Mouse (Mus musculus): ENCODE measurements around the gene Cacng5.

Gene Cacng5

DNA sequence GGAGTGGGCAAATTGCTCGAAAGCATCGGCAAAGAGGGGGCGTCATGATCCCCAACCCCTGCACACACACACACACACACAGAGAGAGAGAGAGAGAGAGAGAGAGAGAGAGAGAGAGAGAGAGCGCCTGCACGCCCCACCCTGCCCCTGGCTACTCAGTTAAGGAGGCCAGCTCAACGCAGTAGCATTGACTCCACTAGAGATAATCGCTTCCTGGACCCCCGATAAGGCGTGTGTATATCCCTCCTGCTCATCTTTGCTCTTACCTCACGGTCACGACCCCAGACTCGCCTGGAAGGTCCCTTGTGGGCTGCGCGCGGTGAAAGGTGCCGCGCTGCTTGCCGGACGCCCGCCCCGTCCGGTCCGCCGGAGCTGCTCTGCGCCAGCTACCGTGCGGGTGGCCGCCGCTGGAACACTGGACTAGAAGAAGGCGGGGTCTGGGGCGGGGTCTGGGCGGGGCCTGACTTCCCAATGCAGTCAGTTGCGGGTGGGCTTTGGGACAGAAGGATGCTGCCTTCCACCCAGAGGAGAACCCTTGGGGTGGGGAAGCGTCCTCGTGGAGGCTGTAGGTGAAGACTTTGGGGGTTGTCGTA, at the start of gene Cacng5:
Gene Cacng5, minus strand, starts transcription at position 422 of the 593 bp plus-strand sequence.
- in situ Hi-C loops (cut with MseI, MboI), result no loop called here

DNA sequence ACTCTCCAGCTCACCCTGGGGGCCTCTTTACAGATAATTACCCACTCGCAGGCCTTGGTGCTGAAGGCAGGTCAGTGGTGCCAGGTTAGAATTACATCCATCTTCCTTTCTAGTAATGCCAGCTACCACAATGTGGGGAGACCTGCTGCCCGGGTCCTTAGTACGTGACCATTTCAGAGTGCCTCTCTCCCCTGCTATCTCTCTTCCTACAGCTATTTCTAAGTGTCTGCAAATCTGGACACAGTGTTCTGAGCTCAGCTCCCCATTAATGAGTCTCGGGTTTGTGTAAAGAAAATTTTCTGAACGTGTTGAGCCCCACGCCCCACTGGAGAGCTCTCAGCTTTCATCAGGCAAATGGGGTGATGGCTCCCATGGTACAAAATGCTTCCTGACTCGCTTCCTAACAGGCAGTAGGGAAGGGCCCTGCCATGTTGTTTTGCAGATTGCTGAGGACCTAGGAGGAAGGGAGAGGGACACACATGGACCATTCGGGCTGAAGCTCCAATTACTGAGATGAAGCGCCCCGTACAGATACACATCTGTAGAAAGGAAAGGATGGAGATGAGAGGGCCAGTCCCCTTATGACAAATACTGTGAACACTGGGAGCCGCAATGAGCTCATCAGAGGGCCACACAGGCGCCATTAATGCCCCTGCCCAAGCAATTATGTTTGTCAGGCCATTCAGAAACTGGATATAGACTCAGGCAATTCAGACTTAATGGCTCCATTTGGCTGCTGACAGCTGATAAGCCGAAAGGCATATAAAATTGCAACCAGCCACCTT, 42.9 kb upstream of the Cacng5 start:
- in situ Hi-C loops (cut with MseI, MboI), result no loop called here

DNA sequence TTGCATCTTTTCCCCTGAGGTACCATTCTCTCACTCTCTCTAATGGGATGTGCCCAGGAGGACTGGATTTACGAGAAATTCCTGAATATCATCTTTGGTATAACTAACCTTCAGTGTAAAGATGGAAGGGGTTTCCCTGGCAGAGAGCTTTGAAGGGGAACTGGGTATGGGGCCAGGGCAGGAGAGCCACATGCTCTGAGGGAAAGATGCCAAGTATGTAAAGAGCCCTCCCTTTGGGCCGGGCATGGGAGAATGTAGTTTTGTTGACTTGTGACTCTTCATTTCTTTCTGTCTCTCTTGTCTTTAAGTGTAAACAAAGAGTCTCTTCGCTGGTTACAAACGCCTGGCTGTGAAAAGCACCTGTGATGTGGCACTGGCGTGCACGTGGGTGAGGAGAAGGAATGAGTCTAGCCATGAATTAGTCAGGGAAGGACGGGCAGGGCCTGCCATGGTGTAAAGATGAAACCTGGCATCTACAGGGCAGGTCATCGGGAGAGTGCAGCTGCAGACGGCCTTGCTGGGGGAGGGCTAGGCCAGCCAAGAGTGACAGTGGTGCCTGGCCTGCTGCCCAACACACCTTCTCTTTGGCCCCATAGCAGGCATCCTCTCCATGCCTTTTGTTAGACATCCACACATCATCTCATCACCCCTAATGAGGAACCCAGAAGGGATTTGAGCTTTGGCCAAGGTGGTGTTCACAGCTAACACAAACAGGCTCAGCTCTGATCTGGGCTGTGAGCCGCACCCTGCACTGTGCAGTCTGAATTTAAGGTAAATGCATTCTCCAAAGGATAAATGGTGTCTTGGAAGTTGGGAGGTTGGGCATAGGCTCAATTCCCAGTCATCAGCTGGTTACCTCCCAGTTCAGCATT, 40.6 kb upstream of the Cacng5 start:
- in situ Hi-C loops (cut with MseI, MboI), result no loop called here

DNA sequence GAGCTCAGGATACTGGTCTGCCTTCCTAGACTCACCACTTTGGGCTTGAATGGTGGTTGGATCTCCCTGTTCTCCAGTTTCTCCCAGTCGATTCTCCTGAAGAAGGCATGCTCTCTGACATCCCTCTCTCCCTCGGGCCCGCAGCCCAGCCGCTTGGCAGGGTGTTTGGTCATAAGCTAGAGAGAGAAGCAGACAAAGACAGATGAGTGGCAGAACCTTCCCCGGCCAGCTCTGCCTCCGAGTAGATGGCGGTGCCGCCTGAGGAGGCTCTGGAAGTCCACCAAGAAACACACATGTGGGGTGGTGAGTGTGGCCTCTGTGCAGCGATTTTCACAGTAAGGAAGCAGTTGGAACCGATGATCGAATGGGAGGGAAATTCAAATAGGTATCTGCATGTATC, 36.6 kb upstream of the Cacng5 start:
- in situ Hi-C loops (cut with MseI, MboI), result no loop called here

DNA sequence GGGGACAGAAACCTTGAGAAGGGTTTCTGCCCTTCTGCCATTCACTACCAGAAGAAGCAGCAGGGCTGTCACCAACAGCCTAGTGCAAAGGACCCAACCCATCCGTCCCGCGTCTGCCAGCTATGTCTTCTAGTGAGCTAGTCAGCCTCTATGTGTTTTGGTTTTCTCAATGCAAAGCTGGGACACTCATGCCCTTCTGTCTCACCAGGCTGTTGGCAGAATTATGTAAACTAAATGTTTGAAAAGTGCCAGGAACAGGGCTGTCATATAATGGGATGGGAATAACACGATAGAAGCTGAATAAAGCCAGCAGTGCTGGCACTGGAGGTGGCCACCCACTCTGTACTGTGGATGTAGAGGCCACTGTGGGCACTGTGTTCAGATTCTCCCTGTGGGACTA, 35.8 kb upstream of the Cacng5 start:
- in situ Hi-C loops (cut with MseI, MboI), result no loop called here

DNA sequence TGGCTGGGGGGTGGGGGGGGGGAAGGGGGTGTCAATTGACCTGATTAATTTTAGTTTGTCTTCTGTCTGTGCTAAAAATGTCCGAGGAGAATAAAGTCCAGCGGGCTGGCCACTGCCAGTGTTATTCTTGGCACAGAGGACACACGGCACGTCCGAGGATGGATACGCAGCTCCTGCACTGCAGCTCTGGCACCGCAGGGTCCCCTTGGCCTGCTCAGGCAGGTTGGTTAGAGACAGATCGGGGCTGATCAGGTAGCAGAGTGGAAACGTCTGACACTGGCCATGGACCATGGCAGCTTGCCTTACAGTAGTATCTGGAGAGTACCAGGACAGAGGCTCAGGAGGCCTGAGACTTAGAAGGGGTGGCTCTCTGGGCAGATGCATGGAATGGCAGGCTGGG, 35.4 kb upstream of the Cacng5 start:
- in situ Hi-C loops (cut with MseI, MboI), result no loop called here

DNA sequence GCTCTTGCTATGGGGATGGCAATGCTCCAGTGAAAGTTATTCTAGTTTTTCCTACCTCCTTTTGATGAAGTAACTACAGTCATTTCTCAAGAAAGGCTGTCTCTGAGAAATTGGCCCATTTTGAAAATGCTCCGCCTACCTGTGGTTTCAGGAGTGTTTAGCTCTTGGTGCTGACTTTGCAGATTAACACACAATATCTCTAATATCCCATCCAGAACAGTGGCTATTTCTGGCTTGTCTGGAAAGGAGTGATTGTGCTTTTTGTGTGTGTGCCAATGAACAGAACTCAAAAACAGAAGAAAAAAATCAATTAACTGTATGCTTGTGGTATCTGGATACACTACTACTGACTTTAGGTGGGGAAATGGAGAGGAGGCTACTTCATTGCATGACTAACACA, 33.1 kb upstream of the Cacng5 start:
- in situ Hi-C loops (cut with MseI, MboI), result no loop called here

DNA sequence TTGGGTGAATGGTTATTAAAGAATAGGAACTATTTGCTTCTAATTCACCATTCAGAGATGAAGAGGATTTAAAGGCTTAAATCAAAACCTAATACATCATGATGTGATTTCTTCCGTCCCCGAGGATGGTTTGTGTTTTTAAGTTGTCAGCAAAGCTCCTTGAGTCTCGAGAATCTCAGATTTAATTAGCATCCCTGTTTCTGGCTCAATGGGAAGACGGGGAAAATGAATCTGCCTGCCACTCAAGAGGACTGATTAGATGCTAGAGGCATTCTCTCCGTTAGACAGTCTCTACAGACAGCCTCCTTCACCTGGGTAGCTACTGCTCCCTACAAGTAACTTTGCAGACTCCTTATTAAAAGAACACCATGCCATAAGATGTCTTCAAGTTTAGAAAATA, 32.0 kb upstream of the Cacng5 start:
- in situ Hi-C loops (cut with MseI, MboI), result no loop called here

DNA sequence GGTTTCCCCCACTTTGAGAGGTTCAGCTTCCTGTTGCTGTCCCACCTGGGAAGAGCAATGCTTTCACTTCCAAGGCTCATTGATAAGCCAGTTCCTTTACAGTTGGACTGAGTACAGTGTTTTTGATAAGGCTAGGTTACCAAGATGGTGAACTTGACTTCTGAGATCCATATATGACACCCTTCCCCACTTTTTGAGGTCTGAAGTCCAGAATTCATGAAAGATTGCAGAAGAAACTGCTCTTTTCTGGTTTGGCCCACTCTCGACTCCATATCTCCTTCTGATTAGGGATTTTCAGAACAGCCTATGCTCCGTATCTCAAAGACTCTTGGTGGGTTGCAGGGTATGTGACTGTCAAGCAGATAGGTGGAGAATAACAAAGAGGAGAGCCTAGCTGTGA, 22.1 kb upstream of the Cacng5 start:
- in situ Hi-C loops (cut with MseI, MboI), result no loop called here

DNA sequence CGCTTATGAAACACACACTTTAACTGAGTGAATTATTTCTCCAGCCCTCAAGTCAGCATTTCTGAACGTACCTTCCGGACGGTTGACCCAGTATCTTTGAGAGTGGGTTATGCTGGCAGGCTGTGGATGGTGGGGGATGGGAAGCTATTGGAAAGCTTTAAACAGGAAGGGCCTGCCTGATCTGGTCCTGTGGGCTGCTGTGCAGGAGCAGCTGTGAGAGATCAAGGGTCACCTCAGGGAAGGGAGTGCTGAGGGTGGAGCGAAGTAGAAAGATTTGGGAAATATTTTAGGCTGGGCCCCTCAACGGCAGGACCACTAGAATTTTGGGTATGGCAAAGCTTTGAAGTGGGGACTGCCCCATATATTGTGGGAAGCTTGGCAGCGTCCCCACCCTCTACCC, 16.9 kb upstream of the Cacng5 start:
- in situ Hi-C loops (cut with MseI, MboI), result no loop called here

DNA sequence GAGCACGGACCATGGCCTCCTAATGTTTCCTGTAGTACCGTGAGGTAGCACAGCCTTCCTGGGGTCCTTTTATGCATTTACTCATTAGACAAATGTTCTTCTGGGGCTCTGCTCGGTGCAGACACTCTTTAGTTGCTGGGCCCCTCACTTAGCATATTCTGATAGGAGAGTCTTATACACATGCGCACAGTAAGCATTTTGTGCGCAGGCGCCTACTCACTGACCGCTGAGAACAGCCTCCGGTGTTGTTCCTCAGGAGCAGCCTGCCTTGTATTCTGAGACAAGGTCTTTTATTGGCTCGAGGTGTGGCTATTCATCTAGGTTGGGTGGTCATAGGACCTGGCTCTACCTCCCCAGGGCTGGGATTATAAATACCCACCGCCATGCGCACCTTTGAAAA, 16.4 kb upstream of the Cacng5 start:
- in situ Hi-C loops (cut with MseI, MboI), result no loop called here

DNA sequence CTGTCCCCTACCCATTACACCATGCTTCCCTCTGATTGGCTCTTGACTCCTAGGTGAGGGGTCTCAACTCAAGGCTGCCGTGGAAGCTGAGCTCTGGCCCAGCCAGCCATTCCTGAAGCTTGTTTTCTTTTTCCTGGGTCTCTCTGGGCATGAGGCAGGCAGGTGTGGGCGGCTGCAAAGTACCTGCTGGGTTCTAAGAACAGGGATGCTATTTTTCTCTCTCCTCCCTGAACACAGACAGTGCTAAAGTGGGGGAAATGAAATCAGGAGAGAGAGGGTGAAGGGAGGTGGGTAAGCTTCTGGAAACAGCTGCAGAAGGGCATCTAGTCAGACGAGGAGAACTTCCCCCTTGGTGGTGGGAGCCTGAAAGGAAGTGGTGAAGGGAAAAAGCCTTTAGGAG, 14.9 kb upstream of the Cacng5 start:
- in situ Hi-C loops (cut with MseI, MboI), result no loop called here

DNA sequence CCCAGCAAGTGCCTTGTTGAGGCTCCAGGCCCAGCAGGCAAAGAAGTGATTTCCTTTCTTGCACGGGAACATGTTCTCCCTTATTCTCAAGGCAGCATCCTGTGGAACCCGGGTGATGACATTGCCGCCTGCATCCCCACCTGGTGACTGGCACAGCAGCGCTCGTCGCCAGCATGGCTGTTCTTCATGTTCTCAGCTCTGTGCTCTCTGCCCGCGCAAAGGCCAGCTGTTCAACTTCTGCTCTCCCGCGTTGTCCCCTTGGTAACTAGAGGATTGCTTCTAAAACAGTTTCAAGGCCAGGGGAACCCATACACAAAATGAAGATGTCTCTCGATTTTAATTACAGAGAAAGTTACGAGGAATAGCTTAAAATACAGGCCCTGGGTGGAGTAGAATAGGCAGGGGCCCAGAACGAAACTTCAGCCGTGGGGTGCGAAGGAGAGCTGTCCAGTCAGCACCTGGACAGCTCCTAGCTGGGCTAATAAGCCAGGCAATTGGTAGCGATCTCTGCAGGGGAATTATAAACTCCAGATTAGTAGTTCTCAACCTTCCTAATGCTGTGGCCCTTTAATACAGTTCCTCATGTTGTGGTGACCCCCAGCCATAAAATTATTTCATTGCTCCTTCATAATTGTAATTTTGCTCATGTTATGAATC, 5.1 kb upstream of the Cacng5 start:
- in situ Hi-C loops (cut with MseI, MboI), result no loop called here

DNA sequence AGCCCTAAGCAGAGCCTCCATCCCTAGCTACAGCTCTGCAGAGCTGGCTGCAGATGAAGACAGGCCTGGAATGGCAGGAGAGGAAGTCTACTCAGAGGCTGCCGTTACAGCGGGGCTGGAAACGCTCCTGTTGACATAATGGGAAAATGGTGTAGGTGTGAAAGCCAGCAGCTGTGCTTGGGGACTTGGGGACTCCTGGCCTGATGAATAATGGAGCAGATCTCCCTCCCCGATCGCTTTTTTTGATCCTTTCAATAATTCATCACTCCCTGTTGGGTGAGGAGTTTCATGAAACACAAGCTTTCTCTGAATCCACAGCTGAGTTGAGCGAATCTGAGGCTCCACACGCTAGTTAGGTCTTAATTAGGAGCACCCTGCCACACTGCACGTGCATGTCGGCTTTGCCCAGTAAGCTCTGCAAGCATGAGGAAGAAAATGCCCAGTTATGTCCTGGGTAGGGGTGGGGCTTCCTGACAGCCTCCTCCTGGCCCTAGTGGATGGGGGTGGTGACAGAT, 2.9 kb upstream of the Cacng5 start:
- in situ Hi-C loops (cut with MseI, MboI), result no loop called here

DNA sequence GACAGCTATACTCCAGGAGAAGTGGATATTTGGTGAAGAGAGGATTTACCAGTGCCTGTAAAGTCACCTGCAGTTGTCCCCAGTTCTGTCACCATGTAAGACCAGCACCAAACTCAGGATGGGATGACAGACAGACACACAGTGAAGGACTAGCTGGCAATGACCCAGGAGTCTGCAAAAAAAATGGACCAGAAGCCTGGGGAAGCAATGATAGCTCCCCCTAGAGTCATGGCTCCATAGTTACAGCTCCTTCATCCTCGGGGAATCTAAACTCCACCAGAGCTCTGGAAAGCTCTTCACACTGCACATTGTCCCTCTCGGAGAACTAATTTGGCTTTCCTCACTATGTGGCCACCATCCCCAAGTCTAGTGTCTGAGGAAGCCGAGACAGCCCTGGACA, 1.5 kb downstream of the Cacng5 start:
- in situ Hi-C loops (cut with MseI, MboI), result no loop called here

DNA sequence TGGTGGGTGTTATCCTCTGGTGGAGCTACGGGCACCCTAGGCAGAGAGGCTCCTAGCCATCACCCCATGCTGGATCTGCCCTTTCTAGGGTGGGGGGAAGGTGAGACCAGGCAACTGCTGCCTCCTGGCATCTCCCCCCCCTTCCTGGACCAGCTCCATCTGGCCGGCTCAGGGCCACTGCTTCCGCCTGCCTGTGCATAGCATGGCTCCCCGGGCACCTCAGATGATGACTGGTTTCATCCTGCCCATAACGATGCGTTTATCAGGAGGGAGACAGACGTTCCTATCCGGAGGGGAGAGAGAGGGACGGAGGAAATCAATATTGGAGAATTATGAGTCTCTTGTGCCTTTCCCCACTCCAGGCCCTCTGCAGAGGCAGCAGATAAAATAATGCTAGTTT, 9.5 kb downstream of the Cacng5 start:
- in situ Hi-C loops (cut with MseI, MboI), result no loop called here

DNA sequence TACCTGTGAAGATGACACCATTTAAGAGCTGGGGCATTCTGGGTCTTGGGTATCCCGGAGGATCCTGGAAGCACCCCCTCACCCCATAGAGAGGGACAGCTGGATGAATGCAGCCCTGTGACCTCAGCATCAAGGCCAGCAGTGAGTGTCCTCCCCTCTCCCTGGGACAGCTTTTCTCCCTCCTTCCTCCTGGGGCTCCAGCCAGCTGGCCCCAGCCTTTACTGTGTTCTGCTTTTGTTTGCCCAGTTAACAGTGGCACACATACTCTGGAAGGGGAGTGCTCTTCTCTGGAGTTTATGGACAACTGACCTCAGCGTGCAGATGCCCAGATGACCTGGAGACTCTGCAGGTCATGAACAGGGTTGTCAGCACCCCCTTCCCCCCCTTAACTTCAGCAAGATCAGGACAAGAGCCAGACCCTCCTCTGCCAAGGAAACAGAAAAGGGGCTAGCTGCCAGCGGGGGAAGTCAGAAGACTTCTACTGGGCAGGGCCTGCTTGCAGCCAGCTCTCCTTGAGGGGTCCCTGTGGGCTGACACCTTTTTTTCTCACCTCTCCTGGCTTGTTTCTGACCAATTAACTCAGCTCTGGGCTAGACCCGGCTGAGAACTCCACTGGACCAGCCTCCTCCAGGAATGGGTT, 10.8 kb downstream of the Cacng5 start:
- in situ Hi-C loops (cut with MseI, MboI), result no loop called here

DNA sequence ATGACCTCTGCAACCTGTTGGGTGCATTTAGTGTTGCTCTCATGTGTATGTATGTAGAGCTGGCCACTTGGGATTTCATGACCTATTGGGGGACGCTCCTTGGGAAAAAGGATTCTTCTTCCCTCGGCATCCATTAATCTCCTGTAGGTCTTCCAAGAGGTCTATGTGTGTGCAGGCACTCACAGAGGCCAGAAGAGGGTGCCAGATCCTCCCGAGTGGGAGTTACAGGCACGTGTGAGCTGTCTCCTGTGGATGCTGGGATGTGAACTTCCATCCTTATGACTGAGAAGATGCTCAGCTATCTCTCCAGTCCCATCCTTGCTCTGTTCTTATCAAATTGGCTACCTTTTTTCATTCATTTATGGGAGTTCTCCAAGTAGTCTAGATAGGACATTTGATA, 14.4 kb downstream of the Cacng5 start:
- in situ Hi-C loops (cut with MseI, MboI), result no loop called here

DNA sequence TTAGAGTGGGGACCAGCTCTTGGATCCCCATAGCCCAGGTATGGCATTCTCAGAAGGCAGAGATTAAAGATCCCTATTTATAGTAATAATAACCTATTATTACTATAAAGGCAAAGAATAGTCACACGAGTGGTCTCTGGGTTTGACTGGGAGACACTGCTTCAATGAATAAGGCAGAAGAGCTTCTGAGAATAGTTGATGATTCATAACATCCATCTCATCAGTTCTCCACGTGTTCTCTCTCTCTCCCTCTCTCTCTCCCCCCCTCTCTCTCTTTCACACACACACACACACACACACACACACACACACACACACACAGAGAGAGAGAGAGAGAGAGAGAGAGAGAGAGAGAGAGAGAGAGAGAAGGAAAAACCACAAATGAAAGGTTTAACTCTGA, 16.2 kb downstream of the Cacng5 start:
- in situ Hi-C loops (cut with MseI, MboI), result no loop called here

DNA sequence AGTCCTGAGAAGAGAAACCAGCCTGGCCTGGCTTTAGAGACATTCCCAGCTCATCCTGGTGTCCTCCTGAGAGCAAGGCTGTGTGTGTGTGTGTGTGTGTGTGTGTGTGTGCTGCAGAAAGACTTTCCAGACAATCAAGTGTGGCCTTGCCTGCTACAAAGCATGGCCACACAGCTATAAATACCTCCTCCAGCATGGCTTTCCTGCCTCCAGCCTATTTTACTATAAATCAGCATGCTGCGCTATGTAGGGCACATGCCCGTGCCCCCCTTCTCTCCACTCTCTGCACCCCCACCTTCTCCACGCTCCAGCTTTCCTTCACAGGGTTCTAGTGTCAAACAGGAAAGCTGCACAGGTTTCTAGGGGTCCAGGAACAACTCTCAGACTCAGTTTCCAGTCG, 19.2 kb downstream of the Cacng5 start:
- in situ Hi-C loops (cut with MseI, MboI), result no loop called here

DNA sequence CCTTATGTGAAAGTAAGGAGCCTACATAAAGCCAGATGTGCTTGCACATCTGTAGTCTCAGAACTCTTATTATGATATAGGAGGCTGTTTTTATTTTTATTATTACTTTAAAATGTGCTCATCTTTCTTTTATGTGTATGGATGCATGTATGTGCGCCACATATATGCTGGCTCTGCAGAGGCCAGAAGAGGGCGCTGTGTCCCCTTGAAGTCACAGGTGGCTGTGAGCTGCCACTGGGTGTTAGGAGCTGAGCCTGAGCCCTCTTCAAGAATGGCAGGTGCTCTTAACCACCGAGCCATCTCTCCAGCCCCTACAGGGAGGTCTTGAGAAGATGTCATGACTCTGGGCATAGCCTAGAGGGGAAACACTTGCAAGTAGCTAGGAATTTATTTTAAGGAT, 23.5 kb downstream of the Cacng5 start:
- in situ Hi-C loops (cut with MseI, MboI), result no loop called here

DNA sequence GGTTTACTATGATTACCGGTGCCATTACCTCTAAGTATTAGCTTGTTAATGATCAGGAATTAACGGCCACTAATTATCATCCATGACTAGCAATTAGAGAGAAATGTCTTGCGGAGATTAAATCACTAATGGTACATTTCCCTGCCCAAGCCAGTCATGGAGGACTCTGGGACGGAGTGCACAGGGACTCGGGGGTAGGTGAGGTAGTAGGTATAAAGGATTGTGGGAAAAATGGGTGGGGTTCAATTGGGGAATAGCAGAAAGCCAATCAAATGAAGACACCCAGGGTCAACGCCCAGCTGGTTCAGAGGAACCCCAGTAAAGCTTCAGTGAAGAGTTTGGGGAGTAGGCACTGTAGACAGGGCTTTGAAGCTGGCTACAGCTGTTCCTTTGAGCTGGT, 27.5 kb downstream of the Cacng5 start:
- in situ Hi-C loops (cut with MseI, MboI), result no loop called here

Measured in mouse trophoblast stem cell (cell line).